Mouse (Mus musculus): ENCODE results near the gene Trpt1. TPM values are rescaled to one million over a fixed set of nuclear protein-coding genes. Genes with fewer than 3 reads are reported as not detected.

Gene Trpt1
- polyA plus RNA-seq, 1 experiment from 2014 or later: 11.7 TPM

GRCm38 (mm10) chr19:6968491-6969271 is 27.2 kb upstream of the Trpt1 start:
- peak overlapping the region; percentile 54 for H3K4me2 ChIP-seq (replicated peaks)
- peak overlapping the region; percentile 58 for H3K4me3 ChIP-seq
- H3K36me3 ChIP-seq: peaks cover 29% of the 10 kb centered on the region
- WGBS: 11% methylated on average over 15 of the region's 15 CpGs
- peak overlapping the region; percentile 66 for H3K9ac ChIP-seq
- H3K27ac ChIP-seq: no peak overlapping the region
- H3K27me3 ChIP-seq: no peaks in the 10 kb centered on the region
- H3K9me3 ChIP-seq: no peaks in the 10 kb centered on the region
- H3K4me1 ChIP-seq: peaks cover 34% of the 10 kb centered on the region
- no peak for ATAC-seq (ENCODE audit: insufficient number of reproducible peaks, insufficient read depth, low FRiP score, low TSS enrichment)

- H3K9ac ChIP-seq: peak overlapping the region; percentile 66
- WGBS: under 1% methylated on average over 20 of the region's 20 CpGs
- no peaks in the 10 kb centered on the region for H3K27me3 ChIP-seq
- peak overlapping the region; percentile 58 for H3K4me3 ChIP-seq
- H3K4me1 ChIP-seq: peaks cover 34% of the 10 kb centered on the region
- peaks cover 24% of the 10 kb centered on the region for H3K36me3 ChIP-seq
- H3K4me2 ChIP-seq (replicated peaks): peak overlapping the region; percentile 54
- no peak for ATAC-seq (ENCODE audit: insufficient number of reproducible peaks, insufficient read depth, low FRiP score, low TSS enrichment)
- H3K27ac ChIP-seq: 0 out of 2 replicates have a peak overlapping the region, but pooled peaks have one; percentile 24
- no peaks in the 10 kb centered on the region for H3K9me3 ChIP-seq
Measured at GRCm38 (mm10) chr19:6969291-6969664, 26.7 kb upstream of the Trpt1 start.

GRCm38 (mm10) chr19:6969665-6970381 is 26.1 kb upstream of the Trpt1 start:
- no peaks in the 10 kb centered on the region for H3K9me3 ChIP-seq
- H3K36me3 ChIP-seq: peaks cover 18% of the 10 kb centered on the region
- H3K4me2 ChIP-seq (replicated peaks): peak overlapping the region; percentile 54
- peaks cover 34% of the 10 kb centered on the region for H3K4me1 ChIP-seq
- H3K9ac ChIP-seq: peak overlapping the region; percentile 66
- 1% methylated on average over 55 of the region's 55 CpGs for WGBS
- ATAC-seq (ENCODE audit: insufficient number of reproducible peaks, insufficient read depth, low FRiP score, low TSS enrichment): peak; percentile 11; the same call in 1 of the 2 replicates
- H3K27ac ChIP-seq: peak overlapping the region; percentile 58; the same call in 1 of the 2 replicates
- no peaks in the 10 kb centered on the region for H3K27me3 ChIP-seq
- peak overlapping the region; percentile 58 for H3K4me3 ChIP-seq

GRCm38 (mm10) chr19:6970460-6971085 is 25.4 kb upstream of the Trpt1 start:
- WGBS: 23% methylated on average over 11 of the region's 11 CpGs
- no peaks in the 10 kb centered on the region for H3K27me3 ChIP-seq
- H3K4me1 ChIP-seq: peaks cover 34% of the 10 kb centered on the region

GRCm38 (mm10) chr19:6971644-6972043 is 24.3 kb upstream of the Trpt1 start:
- WGBS: 17% methylated on average over 6 of the region's 6 CpGs
- no peaks in the 10 kb centered on the region for H3K27me3 ChIP-seq
- H3K4me3 ChIP-seq: no peak overlapping the region
- no peak for ATAC-seq (ENCODE audit: insufficient number of reproducible peaks, insufficient read depth, low FRiP score, low TSS enrichment)
- 0 out of 2 replicates have a peak overlapping the region, but pooled peaks have one; percentile 30 for H3K27ac ChIP-seq
- H3K4me1 ChIP-seq: peaks cover 43% of the 10 kb centered on the region
- no peak overlapping the region for H3K4me2 ChIP-seq (replicated peaks)
- no peaks in the 10 kb centered on the region for H3K9me3 ChIP-seq
- H3K36me3 ChIP-seq: peaks cover 3% of the 10 kb centered on the region
- H3K9ac ChIP-seq: no peak overlapping the region

More at GRCm38 (mm10) chr19:6970460-6971085, 25.4 kb upstream of the Trpt1 start:
- H3K9ac ChIP-seq: peak overlapping the region; percentile 15; the same call in 1 of the 2 replicates
- H3K27ac ChIP-seq: peak overlapping the region; percentile 58; the same call in 1 of the 2 replicates
- peaks cover 11% of the 10 kb centered on the region; the same call in 1 of the 2 replicates for H3K36me3 ChIP-seq
- no peaks in the 10 kb centered on the region for H3K9me3 ChIP-seq
- peak overlapping the region; percentile 54 for H3K4me2 ChIP-seq (replicated peaks)
- peak overlapping the region; percentile 58 for H3K4me3 ChIP-seq
- no peak for ATAC-seq (ENCODE audit: insufficient number of reproducible peaks, insufficient read depth, low FRiP score, low TSS enrichment)

- Histone ChIP-seq H3K27ac (no peak overlapping the region), H3K36me3 (peaks cover 7% of the 10 kb centered on the region), H3K27me3 (no peaks in the 10 kb centered on the region), H3K4me3 (no peak overlapping the region), H3K9me3 (no peaks in the 10 kb centered on the region), H3K9ac (no peak overlapping the region), H3K4me2 (replicated peaks) (no peak overlapping the region), H3K4me1 (peaks cover 48% of the 10 kb centered on the region)
- ATAC-seq (ENCODE audit: insufficient number of reproducible peaks, insufficient read depth, low FRiP score, low TSS enrichment): no peak
- 75% methylated on average over 13 of the region's 13 CpGs for WGBS
Measured at GRCm38 (mm10) chr19:6972247-6972917, 23.5 kb upstream of the Trpt1 start.

GRCm38 (mm10) chr19:6973581-6974190 is 22.2 kb upstream of the Trpt1 start:
- Histone ChIP-seq H3K4me3 (peak overlapping the region; percentile 70), H3K9me3 (no peaks in the 10 kb centered on the region), H3K27ac (peak overlapping the region; percentile 90), H3K36me3 (peaks cover 20% of the 10 kb centered on the region), H3K4me2 (replicated peaks) (peak overlapping the region; percentile 94), H3K9ac (peak overlapping the region; percentile 84), H3K27me3 (no peaks in the 10 kb centered on the region), H3K4me1 (peaks cover 51% of the 10 kb centered on the region)
- no peak for ATAC-seq (ENCODE audit: insufficient number of reproducible peaks, insufficient read depth, low FRiP score, low TSS enrichment)
- WGBS: 39% methylated on average over 12 of the region's 12 CpGs

- H3K36me3 ChIP-seq: peaks cover 20% of the 10 kb centered on the region
- peak within 1 kb of the TSS; percentile 94 for H3K4me2 ChIP-seq (replicated peaks)
- ATAC-seq (ENCODE audit: insufficient number of reproducible peaks, insufficient read depth, low FRiP score, low TSS enrichment): peak; percentile 41
- no peaks in the 10 kb centered on the region for H3K9me3 ChIP-seq
- H3K9ac ChIP-seq: peak within 1 kb of the TSS; percentile 84
- no peaks in the 10 kb centered on the region for H3K27me3 ChIP-seq
- WGBS: under 1% methylated on average over 57 of the region's 84 CpGs
- peak within 1 kb of the TSS; percentile 90 for H3K27ac ChIP-seq
- peaks cover 54% of the 10 kb centered on the region for H3K4me1 ChIP-seq
- peak within 1 kb of the TSS; percentile 70 for H3K4me3 ChIP-seq
Measured at GRCm38 (mm10) chr19:6974211-6975205, 21.4 kb upstream of the Trpt1 start, which contains the start of gene Ppp1r14b. Gene Ppp1r14b, plus strand, starts transcription at chr19:6974968.

GRCm38 (mm10) chr19:6975537-6976521 is 20.1 kb upstream of the Trpt1 start, which contains the start of gene Plcb3:
Gene Plcb3, minus strand, starts transcription at chr19:6976470.
- Histone ChIP-seq H3K4me2 (replicated peaks) (peak within 1 kb of the TSS; percentile 94), H3K4me3 (peak within 1 kb of the TSS; percentile 70), H3K9me3 (no peaks in the 10 kb centered on the region), H3K4me1 (peaks cover 43% of the 10 kb centered on the region), H3K36me3 (peaks cover 20% of the 10 kb centered on the region), H3K27me3 (no peaks in the 10 kb centered on the region), H3K27ac (peak within 1 kb of the TSS; percentile 90), H3K9ac (peak within 1 kb of the TSS; percentile 84)
- WGBS: under 1% methylated on average over 16 of the region's 16 CpGs
- no peak for ATAC-seq (ENCODE audit: insufficient number of reproducible peaks, insufficient read depth, low FRiP score, low TSS enrichment)

Data from embryonic facial prominence, embryonic 12.5 days (tissue).